Mouse (Mus musculus): ENCODE data around the gene Taf4. TPM values are rescaled to one million over a fixed set of nuclear protein-coding genes. Genes with fewer than 3 reads are reported as not detected.

The Taf4 gene
- total RNA-seq (2015; ENCODE audit: low replicate concordance): 11.0 and 12.7 TPM in 2 replicates
- 39.6 and 47.5 TPM in 2 replicates for total RNA-seq (2017; ENCODE audit: low replicate concordance)

GRCm38 (mm10) chr2:179976628-179977343, at the start of gene Taf4:
Gene Taf4 (minus strand): TSS chr2:179976646.
- ATAC-seq (replicated peaks; ENCODE audit: low FRiP score, poor library complexity, severe bottlenecking): peak; percentile 81

- no peak for ATAC-seq (replicated peaks; ENCODE audit: low FRiP score, poor library complexity, severe bottlenecking)
Measured at GRCm38 (mm10) chr2:180025861-180026200, 49.4 kb upstream of the Taf4 start.

- ATAC-seq (replicated peaks; ENCODE audit: low FRiP score, poor library complexity, severe bottlenecking): no peak; the same call in 1 of the 2 replicates
Measured at GRCm38 (mm10) chr2:180025135-180025860, 48.9 kb upstream of the Taf4 start.

GRCm38 (mm10) chr2:180024401-180025098, 48.1 kb upstream of the Taf4 start, which contains the start of gene Lsm14b:
Gene Lsm14b (plus strand): TSS chr2:180024987.
- peak; percentile 85 for ATAC-seq (replicated peaks; ENCODE audit: low FRiP score, poor library complexity, severe bottlenecking)

- no peak for ATAC-seq (replicated peaks; ENCODE audit: low FRiP score, poor library complexity, severe bottlenecking)
Measured at GRCm38 (mm10) chr2:180022751-180023150, 46.3 kb upstream of the Taf4 start.

- ATAC-seq (replicated peaks; ENCODE audit: low FRiP score, poor library complexity, severe bottlenecking): no peak
Measured at GRCm38 (mm10) chr2:180020919-180021318, 44.5 kb upstream of the Taf4 start.

- no peak for ATAC-seq (replicated peaks; ENCODE audit: low FRiP score, poor library complexity, severe bottlenecking)
Measured at GRCm38 (mm10) chr2:180020091-180020661, 43.7 kb upstream of the Taf4 start.

- ATAC-seq (replicated peaks; ENCODE audit: low FRiP score, poor library complexity, severe bottlenecking): no peak
Measured at GRCm38 (mm10) chr2:180018573-180018972, 42.1 kb upstream of the Taf4 start.

GRCm38 (mm10) chr2:180017632-180018031, 41.2 kb upstream of the Taf4 start:
- ATAC-seq (replicated peaks; ENCODE audit: low FRiP score, poor library complexity, severe bottlenecking): no peak

- no peak for ATAC-seq (replicated peaks; ENCODE audit: low FRiP score, poor library complexity, severe bottlenecking)
Measured at GRCm38 (mm10) chr2:180013686-180014085, 37.2 kb upstream of the Taf4 start.

GRCm38 (mm10) chr2:180011370-180011769, 34.9 kb upstream of the Taf4 start:
- ATAC-seq (replicated peaks; ENCODE audit: low FRiP score, poor library complexity, severe bottlenecking): no peak

GRCm38 (mm10) chr2:180010686-180011085, 34.2 kb upstream of the Taf4 start:
- ATAC-seq (replicated peaks; ENCODE audit: low FRiP score, poor library complexity, severe bottlenecking): no peak

GRCm38 (mm10) chr2:180006352-180007017, 30.0 kb upstream of the Taf4 start:
- no peak for ATAC-seq (replicated peaks; ENCODE audit: low FRiP score, poor library complexity, severe bottlenecking)

GRCm38 (mm10) chr2:180005656-180006351, 29.4 kb upstream of the Taf4 start:
- no peak for ATAC-seq (replicated peaks; ENCODE audit: low FRiP score, poor library complexity, severe bottlenecking)

GRCm38 (mm10) chr2:180001635-180002034, 25.2 kb upstream of the Taf4 start:
- ATAC-seq (replicated peaks; ENCODE audit: low FRiP score, poor library complexity, severe bottlenecking): no peak

GRCm38 (mm10) chr2:179998431-179998830, 22.0 kb upstream of the Taf4 start:
- ATAC-seq (replicated peaks; ENCODE audit: low FRiP score, poor library complexity, severe bottlenecking): no peak

- ATAC-seq (replicated peaks; ENCODE audit: low FRiP score, poor library complexity, severe bottlenecking): no peak
Measured at GRCm38 (mm10) chr2:179993071-179993470, 16.6 kb upstream of the Taf4 start.

- ATAC-seq (replicated peaks; ENCODE audit: low FRiP score, poor library complexity, severe bottlenecking): no peak
Measured at GRCm38 (mm10) chr2:179989098-179989497, 12.7 kb upstream of the Taf4 start.

GRCm38 (mm10) chr2:179986437-179987022, 10.1 kb upstream of the Taf4 start:
- no peak for ATAC-seq (replicated peaks; ENCODE audit: low FRiP score, poor library complexity, severe bottlenecking)
